Mouse (Mus musculus) embryo, embryonic 11.5 days (tissue): ENCODE results near the gene Ghitm.

ENCODE experiments used
- DNase-seq: peaks from one replicate; pipeline ENCODE4 v3.0.0-alpha.2; 2012; ENCODE audit warnings: low read depth, low spot score

The Ghitm gene

DNA sequence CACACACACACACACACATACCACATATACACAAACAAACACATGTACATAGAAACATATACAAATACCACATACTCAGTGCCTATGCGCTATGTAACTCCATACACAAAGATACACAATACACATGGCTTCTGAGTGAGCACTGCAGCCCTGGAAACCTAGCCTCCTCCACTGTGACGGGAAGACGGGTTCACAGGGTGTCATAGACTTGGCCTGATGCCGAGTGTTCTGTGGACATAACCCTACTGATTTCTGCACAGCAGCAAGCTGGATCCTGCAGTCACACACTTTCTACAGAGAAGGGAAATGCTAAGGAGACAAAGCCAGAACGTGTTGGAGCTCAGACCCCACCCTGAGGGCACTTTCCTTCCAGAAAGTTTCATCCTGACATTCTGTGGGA, 30.3 kb downstream of the Ghitm start:
- no peak for DNase-seq

DNA sequence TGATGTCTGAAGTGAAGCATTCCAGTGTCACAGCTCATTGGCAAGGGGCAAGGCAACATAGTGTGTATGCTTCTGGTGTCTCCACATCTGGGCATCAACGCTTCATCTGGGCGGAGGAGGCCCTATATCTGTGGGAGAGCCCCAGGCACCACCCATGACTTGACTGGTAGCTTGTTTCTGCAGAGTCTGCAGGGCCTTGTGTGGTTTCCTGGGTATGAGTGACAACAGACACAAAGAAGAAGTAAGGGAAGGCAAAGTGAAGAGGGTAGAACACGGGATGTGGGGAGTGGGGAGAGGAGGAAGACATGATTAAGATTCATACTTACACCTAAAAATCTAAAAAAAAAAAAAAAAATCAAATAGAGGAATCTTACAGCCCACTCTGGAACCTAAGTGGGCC, 32.6 kb downstream of the Ghitm start:
- no peak for DNase-seq

DNA sequence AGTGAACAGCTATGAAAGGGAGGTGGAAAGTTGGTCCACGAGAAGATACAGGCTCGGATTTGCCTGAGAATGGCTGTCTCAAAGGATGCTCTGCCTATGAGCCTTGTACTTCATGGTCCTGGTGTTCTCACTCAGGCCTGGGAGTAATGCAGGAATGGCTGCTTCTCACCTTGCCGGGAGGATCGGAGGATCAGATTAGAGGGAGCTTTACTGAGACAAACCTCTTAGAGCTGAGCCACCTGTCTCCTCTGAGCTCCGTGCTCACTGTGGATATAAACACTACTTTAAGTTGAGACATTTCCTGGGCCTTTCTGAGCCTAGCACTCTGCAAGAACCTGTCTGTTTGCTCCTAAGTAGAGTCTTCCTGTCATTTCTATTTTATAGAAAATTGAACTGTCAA, 33.5 kb downstream of the Ghitm start:
- DNase-seq = no peak

DNA sequence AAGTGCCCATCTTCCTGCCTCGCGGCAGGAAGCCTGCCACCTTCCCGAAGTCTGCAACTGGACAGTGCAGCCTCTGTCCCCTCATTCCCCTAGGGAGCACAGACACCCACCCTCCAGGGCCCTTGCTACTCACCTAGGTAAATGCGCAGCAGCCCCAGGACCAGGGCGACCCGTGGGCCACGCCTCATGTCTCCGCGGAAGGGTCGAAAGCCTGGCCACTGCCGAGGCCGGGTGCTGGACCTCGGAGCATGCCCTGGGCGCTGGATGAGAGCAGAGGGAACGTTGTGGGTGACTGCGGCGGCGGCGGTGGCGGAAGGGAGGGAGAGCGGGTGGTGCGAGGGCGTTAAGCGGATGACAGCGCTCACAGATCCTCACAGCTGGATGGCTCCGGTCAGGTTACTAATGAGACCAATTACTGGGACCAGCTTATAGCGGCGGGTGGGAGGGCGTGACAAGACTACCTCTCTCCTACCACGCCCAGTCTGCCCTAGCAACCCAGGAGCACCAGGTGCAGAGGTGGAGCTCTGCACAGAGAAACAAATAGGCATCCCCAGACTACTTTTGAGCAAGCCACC, 37.0 kb downstream of the Ghitm start, which contains the start of gene Cdhr1:
Cdhr1 (minus strand) TSS at position 392 of the 575 bp plus-strand sequence.
- DNase-seq = peak; percentile 14

DNA sequence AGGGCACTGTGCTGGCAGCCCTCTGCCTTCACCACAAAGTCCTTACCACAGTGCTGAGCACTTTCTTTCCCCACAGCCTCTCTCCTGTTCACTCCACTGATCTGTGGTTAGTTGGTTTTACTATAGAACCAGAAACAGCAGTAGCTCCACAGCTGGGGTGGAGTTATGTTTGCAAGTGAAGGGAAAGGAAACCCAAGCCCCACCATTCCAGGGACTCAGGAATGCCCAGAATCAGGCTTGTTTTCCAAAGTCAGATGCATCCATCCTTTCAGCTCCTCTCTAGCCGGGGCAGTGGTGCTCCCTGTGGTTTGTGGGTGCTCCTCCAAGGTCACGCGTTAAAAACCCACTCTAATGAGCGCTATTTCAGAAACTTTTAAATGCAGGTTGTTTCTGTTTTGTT, 39.5 kb downstream of the Ghitm start:
- DNase-seq = no peak

DNA sequence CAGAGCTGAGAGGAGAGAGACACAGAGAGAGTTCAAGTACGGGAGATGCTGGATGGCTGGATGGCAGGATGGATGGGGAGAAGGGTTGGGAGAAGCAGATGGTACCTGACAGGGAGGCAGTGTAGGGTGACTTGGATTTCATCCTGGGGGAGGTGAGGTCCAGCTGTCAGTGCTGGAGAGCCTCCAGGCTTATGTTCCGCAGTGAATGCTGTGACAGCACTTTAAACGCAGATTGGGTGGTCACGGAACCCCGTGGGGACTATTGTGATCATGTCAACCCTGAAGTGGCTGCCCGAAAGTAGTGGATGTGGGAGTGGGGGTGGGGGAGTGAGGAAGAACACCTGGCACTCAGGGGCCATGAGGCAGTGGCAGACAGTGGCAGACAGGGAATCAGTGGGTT, 40.6 kb downstream of the Ghitm start:
- no peak for DNase-seq

DNA sequence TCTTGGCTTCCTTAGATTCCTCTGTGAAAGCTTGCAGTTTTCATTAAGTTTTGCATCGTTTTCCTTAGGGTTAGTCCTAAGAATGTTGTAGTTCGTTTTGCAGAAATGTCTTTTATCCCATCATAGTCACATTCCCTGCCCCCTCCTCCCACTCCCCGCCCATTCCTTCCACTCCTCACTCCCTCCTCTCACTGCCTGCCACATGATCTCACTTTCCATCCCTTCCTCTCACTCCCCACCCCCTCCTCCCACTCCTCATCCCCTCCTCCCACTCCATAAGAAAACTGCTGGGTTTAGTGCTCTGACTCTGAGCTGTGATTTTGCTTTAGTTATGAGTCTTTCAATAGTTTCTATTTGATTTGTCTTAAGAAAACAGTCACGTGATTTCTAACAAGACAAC, 51.3 kb downstream of the Ghitm start:
- DNase-seq = no peak

DNA sequence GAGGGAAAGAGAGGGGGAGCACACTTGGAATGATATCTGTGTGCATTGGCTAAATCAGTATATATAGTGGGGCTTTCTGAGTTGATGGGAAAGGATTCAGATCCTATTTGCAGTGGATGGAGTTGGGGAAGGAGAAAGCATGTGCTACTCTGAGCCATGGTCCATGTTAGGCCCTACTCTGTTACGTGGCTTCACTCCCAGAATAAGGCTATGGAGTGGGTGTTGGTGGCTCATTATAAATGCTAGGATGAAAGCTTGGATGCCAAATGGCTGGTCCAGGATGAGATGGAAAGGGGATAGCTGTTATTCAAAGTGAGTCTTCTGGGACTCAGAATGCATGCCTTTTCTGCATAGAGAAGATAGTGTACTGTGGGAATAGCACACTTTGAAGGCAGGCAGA, 54.3 kb downstream of the Ghitm start:
- DNase-seq = no peak
